Mouse (Mus musculus) ES-Bruce4 (cell line): ENCODE measurements at regions not wholly inside any gene's neighbourhood (a gene's known extent, or its start where the extent isn't known, plus 50 kb on each side); places are given as distances from the start of the nearest gene placed in this dataset.

Experiments
- H3K27ac ChIP-seq: 2 replicates; pipeline ENCODE4 v1.5.1; 2012; ENCODE audit warnings: low read length, inconsistent platforms; ENCODE audit not compliant: insufficient read depth
- H3K27me3 ChIP-seq: 2 replicates; pipeline ENCODE4 v1.6.1; 2012; ENCODE audit warnings: mild to moderate bottlenecking, low read length, inconsistent platforms; ENCODE audit not compliant: control insufficient read depth, poor library complexity, insufficient read depth, severe bottlenecking
- H3K36me3 ChIP-seq: 2 replicates; pipeline ENCODE4 v1.6.1; 2012; ENCODE audit warnings: inconsistent platforms, mild to moderate bottlenecking, low read length, moderate library complexity; ENCODE audit not compliant: control insufficient read depth, poor library complexity, insufficient read depth, severe bottlenecking
- H3K4me1 ChIP-seq: one replicate; pipeline ENCODE4 v1.8.1; 2011; ENCODE audit warnings: low read length; ENCODE audit not compliant: control insufficient read depth, insufficient read depth
- H3K4me3 ChIP-seq: 2 replicates; pipeline ENCODE4 v1.5.1; 2011; ENCODE audit warnings: low read depth, mild to moderate bottlenecking, low read length
- H3K9ac ChIP-seq: 2 replicates; pipeline ENCODE4 v1.6.1; 2012; ENCODE audit warnings: low read depth, mild to moderate bottlenecking, inconsistent platforms; ENCODE audit not compliant: poor library complexity, severe bottlenecking
- H3K9me3 ChIP-seq: replicated peaks from 2 replicates; pipeline ENCODE4 v1.6.1; 2012; ENCODE audit warnings: mild to moderate bottlenecking, low read length, inconsistent platforms; ENCODE audit not compliant: control insufficient read depth, poor library complexity, insufficient read depth, severe bottlenecking
- CTCF ChIP-seq: IDR thresholded peaks from one replicate; pipeline ENCODE4 v1.8.1; 2011; ENCODE audit warnings: low read depth, low read length
- EP300 ChIP-seq: IDR thresholded peaks from 2 replicates; pipeline ENCODE4 v1.6.1; 2011; ENCODE audit warnings: low read depth, low read length; ENCODE audit not compliant: insufficient read depth
- POLR2A ChIP-seq: IDR thresholded peaks from one replicate; pipeline ENCODE4 v1.8.1; 2011; ENCODE audit warnings: low read length; ENCODE audit not compliant: insufficient read depth

DNA sequence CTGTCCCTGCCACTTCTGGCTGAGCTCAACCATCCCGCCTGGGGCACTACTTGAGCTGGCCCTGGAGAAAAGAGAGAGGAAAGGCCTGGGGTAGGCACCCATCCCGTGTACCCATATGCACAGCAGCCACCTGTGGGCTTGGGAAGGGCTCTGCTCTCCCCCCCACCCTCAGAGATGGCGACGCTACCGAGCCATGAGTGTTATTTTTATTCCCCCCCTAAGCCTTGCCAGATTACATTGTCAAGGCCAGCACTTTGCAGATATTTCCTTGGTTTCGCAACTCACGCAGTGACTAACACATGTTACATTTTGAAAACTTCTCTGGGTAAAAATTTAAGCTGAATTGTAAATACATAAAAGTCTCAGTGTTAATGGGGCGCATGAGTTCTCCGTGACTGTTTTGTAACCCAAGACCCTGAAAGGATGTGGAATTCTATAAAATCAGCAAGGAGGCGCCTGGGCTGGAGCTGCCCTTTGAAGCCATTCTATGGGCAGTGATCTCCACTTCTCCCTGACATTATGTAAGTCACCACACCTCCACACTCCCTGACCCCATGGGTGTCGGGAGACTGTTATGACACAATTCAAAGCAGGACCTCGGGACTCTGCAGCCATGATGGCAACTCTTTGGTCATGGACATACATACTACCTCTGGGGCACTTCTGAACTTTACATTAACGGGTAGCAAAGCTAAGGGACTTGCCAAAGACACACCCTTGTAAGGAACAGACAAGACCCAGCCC is 75.4 kb upstream of the Dio3 start:
- no peaks in the 10 kb centered on the region for H3K4me1 ChIP-seq
- H3K9ac ChIP-seq = no peak overlapping the region
- H3K27me3 ChIP-seq = no peaks in the 10 kb centered on the region
- no peak overlapping the region for H3K27ac ChIP-seq
- H3K36me3 ChIP-seq = no peaks in the 10 kb centered on the region
- TF ChIP-seq CTCF = no peak
- no peak for TF ChIP-seq POLR2A
- TF ChIP-seq EP300 = no peak
- H3K4me3 ChIP-seq = no peak overlapping the region
- no peaks in the 10 kb centered on the region for H3K9me3 ChIP-seq

DNA sequence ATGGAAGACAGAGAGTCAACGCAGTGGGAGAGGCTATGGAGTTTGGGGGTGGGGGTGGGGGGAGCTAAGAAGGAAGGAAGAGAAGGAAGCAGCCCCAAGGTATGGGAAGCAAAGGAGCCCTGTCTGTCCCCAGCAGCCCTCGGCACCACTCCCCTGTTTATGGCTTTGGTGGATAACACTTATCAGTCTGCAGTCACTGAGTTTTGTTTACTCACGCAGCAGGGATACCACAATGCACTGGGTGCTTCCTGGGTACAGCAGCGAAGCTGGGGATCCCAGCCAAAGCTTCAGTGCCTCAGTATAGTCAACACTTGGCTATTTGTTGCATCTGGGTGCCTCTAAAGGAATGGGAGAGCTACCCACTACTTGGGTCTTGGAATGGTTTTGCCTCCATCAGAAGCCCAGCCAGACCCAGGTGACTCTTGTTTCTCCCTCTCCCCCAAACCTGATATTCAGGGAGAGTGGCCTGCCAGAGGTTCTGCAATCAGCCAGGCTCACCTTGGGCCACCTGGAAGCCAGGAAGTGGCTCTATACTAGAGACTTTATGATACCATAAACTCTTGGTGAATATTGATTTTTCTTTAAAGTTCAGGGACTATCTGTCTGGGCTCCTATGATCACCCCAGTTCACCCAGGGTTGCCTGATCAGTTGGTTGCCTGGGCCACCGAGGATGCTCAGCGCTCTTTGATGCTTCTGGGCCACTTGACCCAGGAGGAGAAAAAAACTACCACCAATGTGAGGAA is 74.5 kb upstream of the Dio3 start:
- no peak overlapping the region for H3K9ac ChIP-seq
- no peak overlapping the region for H3K4me3 ChIP-seq
- H3K9me3 ChIP-seq = no peaks in the 10 kb centered on the region
- no peak overlapping the region for H3K27ac ChIP-seq
- no peaks in the 10 kb centered on the region for H3K36me3 ChIP-seq
- H3K27me3 ChIP-seq = no peaks in the 10 kb centered on the region
- H3K4me1 ChIP-seq = no peaks in the 10 kb centered on the region
- TF ChIP-seq CTCF (no peak), POLR2A (no peak), EP300 (no peak)

DNA sequence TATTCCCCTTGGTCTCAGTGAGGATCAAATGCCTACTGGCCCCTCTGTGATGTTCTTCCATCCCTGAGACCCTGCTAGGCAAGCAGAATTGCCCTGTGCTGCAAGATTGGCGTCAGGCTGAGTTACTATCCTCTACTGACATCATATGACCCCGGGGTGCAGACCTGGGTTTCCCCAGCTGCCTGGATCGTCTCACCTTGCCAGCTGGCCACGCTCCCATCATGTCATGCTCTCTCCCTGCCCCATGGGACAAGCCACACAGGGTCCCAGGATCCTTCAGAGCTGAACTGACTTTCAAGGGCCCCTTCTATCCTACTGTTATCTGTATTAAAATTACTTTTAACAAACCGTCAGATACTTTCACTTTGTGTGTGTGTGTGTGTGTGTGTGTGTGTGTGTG is 72.6 kb upstream of the Dio3 start:
- no peak for TF ChIP-seq POLR2A
- no peak for TF ChIP-seq CTCF
- no peak for TF ChIP-seq EP300
- H3K27me3 ChIP-seq = no peaks in the 10 kb centered on the region
- no peaks in the 10 kb centered on the region for H3K4me1 ChIP-seq
- no peaks in the 10 kb centered on the region for H3K36me3 ChIP-seq
- no peak overlapping the region for H3K4me3 ChIP-seq
- H3K27ac ChIP-seq = no peak overlapping the region
- H3K9me3 ChIP-seq = no peaks in the 10 kb centered on the region
- no peak overlapping the region for H3K9ac ChIP-seq

DNA sequence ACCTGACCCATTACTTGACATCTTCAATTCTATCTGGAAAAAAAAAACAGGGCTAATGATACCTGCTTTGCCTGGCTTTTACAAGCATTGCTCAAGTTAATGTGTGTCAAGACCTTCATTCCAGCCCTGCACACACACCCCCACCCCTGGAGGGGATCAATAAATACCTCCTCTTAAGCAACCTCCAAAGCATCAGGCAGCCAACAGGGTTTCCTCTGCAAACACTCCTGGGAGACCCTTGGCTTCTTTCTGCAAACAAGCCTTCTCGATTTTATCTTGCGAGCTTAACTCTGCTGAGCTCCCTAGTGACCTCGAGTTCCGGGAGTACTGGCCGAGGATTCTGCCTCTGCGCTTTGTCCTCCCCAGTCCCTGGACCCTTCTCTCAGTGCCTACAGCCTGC is 72.1 kb upstream of the Dio3 start:
- no peak overlapping the region for H3K27ac ChIP-seq
- H3K27me3 ChIP-seq = no peaks in the 10 kb centered on the region
- H3K4me3 ChIP-seq = no peak overlapping the region
- H3K9me3 ChIP-seq = no peaks in the 10 kb centered on the region
- H3K36me3 ChIP-seq = no peaks in the 10 kb centered on the region
- no peak overlapping the region for H3K9ac ChIP-seq
- no peaks in the 10 kb centered on the region for H3K4me1 ChIP-seq
- TF ChIP-seq CTCF (no peak), POLR2A (no peak), EP300 (no peak)

DNA sequence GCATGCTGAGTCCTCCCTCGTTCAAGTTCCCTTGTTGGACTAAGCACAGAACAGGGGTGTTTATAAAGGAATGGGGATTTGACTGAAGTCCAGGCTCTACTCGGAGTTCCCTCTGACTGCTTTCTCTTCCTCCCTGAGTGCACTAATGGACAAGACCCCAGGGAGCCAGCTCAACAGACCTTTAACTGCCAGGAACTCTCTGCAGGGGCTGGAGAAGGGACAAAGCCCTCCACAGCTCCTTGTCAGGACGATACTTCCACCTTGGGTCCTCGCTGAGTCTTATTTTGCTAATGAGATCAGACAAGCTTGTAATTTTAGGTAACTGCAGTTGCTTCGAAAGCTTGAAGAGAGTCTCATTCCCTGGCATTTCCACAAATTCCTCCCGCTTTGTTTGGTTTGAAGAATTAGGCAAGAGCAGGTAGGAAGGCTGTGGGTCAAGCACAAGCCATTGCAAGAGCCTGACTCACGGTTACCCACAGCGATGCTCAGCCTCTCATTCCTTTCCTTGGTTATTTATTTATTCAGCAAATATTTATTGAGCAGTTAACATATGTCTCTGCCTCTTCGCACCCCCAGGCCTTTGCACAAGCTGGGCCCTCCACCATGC is 71.5 kb upstream of the Dio3 start:
- no peak overlapping the region for H3K27ac ChIP-seq
- H3K4me1 ChIP-seq = no peaks in the 10 kb centered on the region
- no peaks in the 10 kb centered on the region for H3K9me3 ChIP-seq
- no peak for TF ChIP-seq CTCF
- no peaks in the 10 kb centered on the region for H3K36me3 ChIP-seq
- H3K9ac ChIP-seq = no peak overlapping the region
- H3K4me3 ChIP-seq = no peak overlapping the region
- H3K27me3 ChIP-seq = no peaks in the 10 kb centered on the region

DNA sequence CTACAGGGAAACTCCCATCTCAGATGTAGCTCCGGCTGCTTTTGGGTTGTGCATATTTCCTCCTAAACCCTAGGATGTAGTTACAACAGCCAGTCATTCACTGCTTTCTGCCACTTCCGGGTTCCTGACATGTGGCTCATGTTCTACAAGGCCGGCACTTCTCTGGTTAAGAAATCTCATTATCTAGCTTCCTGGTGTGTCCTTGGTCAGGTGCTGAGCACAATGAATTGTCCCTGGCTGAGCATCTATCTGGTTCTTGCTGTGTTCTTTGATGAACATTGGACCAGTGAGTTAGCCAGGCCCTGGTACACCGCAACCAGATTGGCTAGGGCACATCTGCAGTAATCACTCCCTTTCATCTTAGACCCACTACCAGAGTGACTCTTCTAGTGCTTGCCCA is 66.2 kb upstream of the Dio3 start:
- Histone ChIP-seq H3K4me1 (no peaks in the 10 kb centered on the region), H3K9ac (no peak overlapping the region), H3K9me3 (no peaks in the 10 kb centered on the region), H3K27me3 (no peaks in the 10 kb centered on the region), H3K27ac (no peak overlapping the region), H3K4me3 (no peak overlapping the region), H3K36me3 (no peaks in the 10 kb centered on the region)
- TF ChIP-seq EP300 (no peak), POLR2A (no peak), CTCF (no peak)
